Mouse (Mus musculus): ENCODE data around the gene Hoxc5. TPM values are rescaled to one million over a fixed set of nuclear protein-coding genes. Genes with fewer than 3 reads are reported as not detected.

The Hoxc5 gene
- not detected for polyA plus RNA-seq (2014; fragmentation: Illumina TruSeq; extraction: RNeasy Lipid Tissue Mini Kit (QIAGEN cat#74804); ENCODE audit: low read depth, low replicate concordance)

GRCm38 (mm10) chr15:102967312-102967510 is at the start of gene Hoxc5:
Gene Hoxc5, plus strand, starts transcription at chr15:102967443.

GRCm38 (mm10) chr15:102921053-102922011 is 45.9 kb upstream of the Hoxc5 start, which contains the start of gene Hoxc13:
Gene Hoxc13, plus strand, starts transcription at chr15:102921103.

GRCm38 (mm10) chr15:102936279-102936972 is 30.8 kb upstream of the Hoxc5 start, which contains the start of gene Hoxc12:
Gene Hoxc12, plus strand, starts transcription at chr15:102936757.

GRCm38 (mm10) chr15:102954192-102955006 is 12.8 kb upstream of the Hoxc5 start, which contains the start of gene Hoxc11:
Gene Hoxc11, plus strand, starts transcription at chr15:102954427.

GRCm38 (mm10) chr15:102966776-102967311 is 399 bp upstream of the Hoxc5 start, which contains the start of gene Hoxc10:
Gene Hoxc10, plus strand, starts transcription at chr15:102966796.

GRCm38 (mm10) chr15:102976171-102976570 is 8.9 kb downstream of the Hoxc5 start, which contains the start of gene Hoxc9:
Gene Hoxc9, plus strand, starts transcription at chr15:102976439.

GRCm38 (mm10) chr15:102990461-102991397 is 23.5 kb downstream of the Hoxc5 start, which contains the start of gene Hoxc8:
Gene Hoxc8, plus strand, starts transcription at chr15:102990607.

DNA sequence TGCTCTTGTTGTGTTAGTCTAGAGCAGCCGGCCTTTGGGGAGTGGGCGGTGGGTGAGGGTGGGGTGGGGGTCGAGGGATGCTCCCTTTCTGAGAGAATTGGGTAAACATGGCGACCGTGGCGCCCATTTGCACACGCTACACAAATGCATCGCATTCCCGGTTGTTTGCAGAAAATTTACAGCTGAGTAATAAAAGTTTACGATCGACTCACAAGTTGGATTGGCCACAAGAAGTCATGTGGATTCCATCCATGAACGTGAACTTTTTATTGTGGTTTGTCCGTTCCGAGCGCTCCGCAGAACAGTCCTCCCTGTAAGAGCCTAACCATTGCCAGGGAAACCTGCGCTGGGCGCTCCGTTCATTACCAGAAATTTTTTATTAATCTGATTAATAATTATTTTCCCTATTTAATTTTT is 30.7 kb downstream of the Hoxc5 start, which contains the start of gene Hoxc6:
Gene Hoxc6 (plus strand): TSS at position 319 of the 417 bp plus-strand sequence.

DNA sequence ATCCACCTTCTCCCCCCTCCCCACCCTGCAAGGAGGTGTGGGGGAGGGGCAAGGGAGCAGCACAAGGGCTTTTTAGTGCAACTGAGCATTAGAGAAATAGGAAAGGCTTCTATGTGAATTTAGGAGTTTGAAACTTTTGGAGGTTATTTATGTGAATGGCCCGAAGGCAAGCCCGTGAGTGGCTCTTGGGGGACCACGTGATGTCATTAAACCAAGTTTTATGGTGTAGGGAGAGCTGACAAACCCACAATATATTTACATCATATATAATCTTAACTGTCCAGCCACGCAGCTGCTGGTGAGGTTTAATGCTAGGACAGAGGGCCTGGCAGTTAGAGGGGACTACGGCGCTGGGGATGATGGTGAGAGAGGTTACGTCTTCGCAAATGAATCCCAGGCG is 51.4 kb downstream of the Hoxc5 start, which contains the start of gene Hoxc4:
Gene Hoxc4 (plus strand): TSS at position 299 of the 400 bp plus-strand sequence.

Other genes starting within 250 kb of the Hoxc5 start
- gene Calcoco1, start 245.3 kb upstream of the Hoxc5 start, polyA plus RNA-seq (2014; fragmentation: Illumina TruSeq; extraction: RNeasy Lipid Tissue Mini Kit (QIAGEN cat#74804); ENCODE audit: low read depth, low replicate concordance) = 23.9 TPM
- gene Hoxc13, start 46.3 kb upstream of the Hoxc5 start, polyA plus RNA-seq (2014; fragmentation: Illumina TruSeq; extraction: RNeasy Lipid Tissue Mini Kit (QIAGEN cat#74804); ENCODE audit: low read depth, low replicate concordance) = not detected
- not detected for gene Hoxc12, start 30.7 kb upstream of the Hoxc5 start, polyA plus RNA-seq (2014; fragmentation: Illumina TruSeq; extraction: RNeasy Lipid Tissue Mini Kit (QIAGEN cat#74804); ENCODE audit: low read depth, low replicate concordance)
- not detected for gene Hoxc11, start 13.0 kb upstream of the Hoxc5 start, polyA plus RNA-seq (2014; fragmentation: Illumina TruSeq; extraction: RNeasy Lipid Tissue Mini Kit (QIAGEN cat#74804); ENCODE audit: low read depth, low replicate concordance)
- not detected for gene Hoxc10, start 647 bp upstream of the Hoxc5 start, polyA plus RNA-seq (2014; fragmentation: Illumina TruSeq; extraction: RNeasy Lipid Tissue Mini Kit (QIAGEN cat#74804); ENCODE audit: low read depth, low replicate concordance)
- not detected for gene Hoxc9, start 9.0 kb downstream of the Hoxc5 start, polyA plus RNA-seq (2014; fragmentation: Illumina TruSeq; extraction: RNeasy Lipid Tissue Mini Kit (QIAGEN cat#74804); ENCODE audit: low read depth, low replicate concordance)
- gene Hoxc8, start 23.2 kb downstream of the Hoxc5 start, polyA plus RNA-seq (2014; fragmentation: Illumina TruSeq; extraction: RNeasy Lipid Tissue Mini Kit (QIAGEN cat#74804); ENCODE audit: low read depth, low replicate concordance) = not detected
- not detected for gene Hoxc6, start 30.8 kb downstream of the Hoxc5 start, polyA plus RNA-seq (2014; fragmentation: Illumina TruSeq; extraction: RNeasy Lipid Tissue Mini Kit (QIAGEN cat#74804); ENCODE audit: low read depth, low replicate concordance)
- gene Hoxc4, start 51.5 kb downstream of the Hoxc5 start, polyA plus RNA-seq (2014; fragmentation: Illumina TruSeq; extraction: RNeasy Lipid Tissue Mini Kit (QIAGEN cat#74804); ENCODE audit: low read depth, low replicate concordance) = not detected
- 6.6 TPM for gene Smug1, start 199.6 kb downstream of the Hoxc5 start, polyA plus RNA-seq (2014; fragmentation: Illumina TruSeq; extraction: RNeasy Lipid Tissue Mini Kit (QIAGEN cat#74804); ENCODE audit: low read depth, low replicate concordance)

Measured in liver, adult 10 weeks (tissue).